Mouse (Mus musculus): Measurements from ENCODE around the gene Pzp.

GRCm38 (mm10) chr6:128460729-128461503 is 65.6 kb downstream of the Pzp start:
- TF ChIP-seq CTCF (IDR thresholded peaks at IDR 0.05; ENCODE audit: extremely low read depth, insufficient read depth, insufficient read length, insufficient replicate concordance) (no peak), POLR2A (IDR thresholded peaks at IDR 0.05; ENCODE audit: low read depth, low read length) (no peak)

All from spleen, adult 2 months (tissue).